Mouse (Mus musculus) cortical plate, adult 2 months (tissue): ENCODE measurements around the gene E030030I06Rik.
"Not testable (repeated sequence)": the region's sequence is repeated elsewhere in the genome, so short reads cannot be mapped to it uniquely, and the experiment has no call there.

Source experiments
- CTCF ChIP-seq: fragments of 200-500 bp; IDR thresholded peaks from 2 replicates; pipeline ENCODE4 v1.5.1; 2011; ENCODE audit warnings: mild to moderate bottlenecking, control low read depth, low read length; ENCODE audit not compliant: insufficient read depth; ENCODE audit errors: extremely low read depth
- POLR2A ChIP-seq: fragments of 200-500 bp; IDR thresholded peaks from 2 replicates; pipeline ENCODE4 v1.6.1; 2011; ENCODE audit warnings: mild to moderate bottlenecking, low read length, control low read depth; ENCODE audit not compliant: insufficient read depth; ENCODE audit errors: extremely low read depth

- TF ChIP-seq POLR2A, CTCF: not testable (repeated sequence)
Observed at GRCm38 (mm10) chr10:22176515-22176914, 27.4 kb upstream of the E030030I06Rik start.
